Mouse (Mus musculus) thymus, postnatal 25 days (tissue): Measurements from ENCODE around the gene Herc4.

Experiments
- DNase-seq: peaks from one replicate; pipeline ENCODE4 v3.0.0; 2022

Gene Herc4

DNA sequence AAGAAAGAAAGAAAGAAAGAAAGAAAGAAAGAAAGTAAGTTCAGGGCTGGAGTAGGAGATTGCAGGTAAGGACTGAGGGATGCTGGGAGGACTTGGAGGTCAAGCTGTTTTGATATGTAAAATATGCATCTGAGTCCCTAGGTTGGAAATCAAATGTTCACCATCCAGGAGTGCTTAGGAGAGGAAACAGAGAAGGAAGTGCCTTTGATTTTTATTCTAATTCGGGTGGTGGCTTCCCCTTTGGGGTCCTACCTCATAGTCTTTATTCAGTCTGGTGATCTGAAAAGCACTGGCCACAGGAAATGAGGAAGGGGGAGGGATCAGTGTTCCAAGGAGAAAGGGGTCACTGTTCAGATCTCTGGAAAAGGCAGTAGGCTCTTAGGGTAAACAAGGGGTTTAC lies 116.9 kb downstream of the Herc4 start:
- DNase-seq: no peak

DNA sequence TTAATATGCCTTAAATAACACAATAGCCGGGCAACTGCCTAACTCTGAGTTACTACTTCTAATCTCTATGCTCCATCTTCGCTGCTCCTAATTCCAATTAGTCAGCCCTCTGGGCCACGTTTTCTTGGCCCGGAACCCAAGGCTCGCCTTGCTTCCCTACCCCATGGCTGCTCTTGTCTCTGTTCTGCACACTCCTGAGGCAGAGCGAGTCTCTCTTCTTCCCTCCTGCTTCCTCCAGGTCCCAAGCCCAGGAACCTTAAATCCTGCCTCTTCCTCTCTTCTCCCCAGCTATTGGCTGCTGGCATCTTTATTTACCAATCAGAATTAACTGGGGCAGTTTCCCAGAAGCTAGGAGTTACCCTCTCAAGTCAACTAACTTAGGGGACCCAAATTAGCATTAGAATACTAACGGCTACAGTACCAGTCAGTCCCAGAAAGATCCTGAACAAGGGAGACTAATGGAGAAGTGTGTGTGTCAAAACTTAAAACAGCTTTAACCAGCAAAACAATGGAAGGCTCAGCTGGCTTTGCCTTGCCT lies 122.4 kb downstream of the Herc4 start:
- DNase-seq: no peak

DNA sequence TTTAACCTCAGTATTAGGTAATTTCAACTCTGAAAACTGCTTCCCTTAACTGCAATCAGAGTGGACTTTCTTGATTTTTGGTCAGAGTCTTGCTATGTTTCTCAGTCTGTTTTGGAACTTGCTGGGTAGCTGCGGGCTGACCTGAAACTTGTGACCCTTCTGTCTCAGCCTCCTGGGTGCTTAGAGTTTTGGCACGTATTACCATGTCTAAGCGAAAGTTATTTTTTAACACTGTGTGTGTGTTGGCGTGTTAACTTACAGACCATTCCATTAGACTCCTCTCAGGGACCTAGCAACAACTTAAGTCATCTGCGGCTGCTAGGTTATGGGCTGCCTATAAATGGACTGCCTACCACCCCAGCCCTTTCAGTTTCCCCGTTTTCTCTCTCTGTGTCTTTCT lies 123.8 kb downstream of the Herc4 start:
- no peak for DNase-seq
